Mouse (Mus musculus): Measurements from ENCODE around the gene Ncor2.

DNA sequence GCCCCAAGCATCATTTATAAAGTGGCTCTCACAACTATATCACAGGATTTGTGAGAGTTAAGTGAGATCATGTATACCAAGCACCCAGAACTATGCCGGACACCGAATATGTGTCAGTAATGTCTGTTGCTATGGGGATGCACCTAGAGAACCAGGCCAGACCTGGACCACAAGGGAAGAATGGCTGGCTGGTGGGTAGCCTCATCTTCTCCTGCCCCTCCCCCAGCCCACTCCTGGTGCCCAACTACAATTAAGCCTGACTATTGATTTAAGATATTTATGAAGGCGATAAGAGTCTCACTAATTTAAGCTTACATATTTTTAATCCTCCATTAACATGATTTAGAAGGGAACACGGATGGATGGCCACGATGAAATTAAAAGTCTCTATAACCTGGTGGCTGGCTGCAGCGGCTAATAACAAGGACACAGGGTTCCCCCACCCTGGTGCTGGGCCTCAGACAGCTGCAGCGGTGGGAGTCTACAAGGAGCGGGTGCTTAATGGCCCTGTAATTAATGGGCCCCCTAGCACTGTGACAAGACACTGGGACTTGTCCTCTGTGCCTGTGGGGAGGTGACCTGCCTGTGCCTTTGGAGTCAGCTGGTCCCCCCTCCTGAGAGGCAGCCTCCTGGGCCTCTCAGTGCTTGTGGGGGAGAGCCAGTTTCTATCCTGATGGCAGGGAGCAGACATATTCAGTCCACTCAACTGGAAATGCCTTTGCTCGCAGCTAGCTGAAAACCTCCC, 38.6 kb upstream of the Ncor2 start:
- TF ChIP-seq CTCF (conservative IDR thresholded peaks at IDR 0.05; ENCODE audit: low read length) (no peak), NANOG (IDR thresholded peaks at IDR 0.05; ENCODE audit: borderline replicate concordance, low read length) (no peak), POU5F1 (IDR thresholded peaks at IDR 0.05; ENCODE audit: borderline replicate concordance, low read length) (no peak)
